Mouse (Mus musculus): ENCODE measurements around the gene Adamts17. TPM values are rescaled to one million over a fixed set of nuclear protein-coding genes. Genes with fewer than 3 reads are reported as not detected.

The Adamts17 gene
- total and polyA plus RNA-seq, 3 experiments: 0.47 to 1.5 (median 0.51) TPM

GRCm38 (mm10) chr7:67072015-67072685, 232.6 kb downstream of the Adamts17 start:
- Histone ChIP-seq H3K4me3 (no peak overlapping the region), H3K4me1 (ENCODE audit: control insufficient read depth, insufficient read depth, low read length) (no peaks in the 10 kb centered on the region), H3K9ac (ENCODE audit: low read depth, low read length) (no peak overlapping the region), H3K27ac (no peak overlapping the region), H3K27me3 (ENCODE audit: control insufficient read depth, insufficient read depth, low read length) (no peaks in the 10 kb centered on the region), H3K36me3 (ENCODE audit: control insufficient read depth, insufficient read depth, low read length) (no peaks in the 10 kb centered on the region), H3K79me2 (replicated peaks; ENCODE audit: control insufficient read depth, insufficient read depth, low read length) (no peaks in the 10 kb centered on the region)
- WGBS: 79% methylated on average over 10 of the region's 10 CpGs
- TF ChIP-seq POLR2A (IDR thresholded peaks at IDR 0.05; ENCODE audit: insufficient read depth, low read depth, low read length) (no peak), CTCF (IDR thresholded peaks at IDR 0.05) (no peak), EP300 (IDR thresholded peaks at IDR 0.05; ENCODE audit: insufficient read depth, low read depth, low read length) (no peak)
- intact Hi-C loops (cut with DNase I): no loop called here
- DNase-seq: no peak

- Histone ChIP-seq H3K4me3 (no peak overlapping the region), H3K79me2 (replicated peaks; ENCODE audit: control insufficient read depth, insufficient read depth, low read length) (no peaks in the 10 kb centered on the region), H3K4me1 (ENCODE audit: control insufficient read depth, insufficient read depth, low read length) (no peaks in the 10 kb centered on the region), H3K27me3 (ENCODE audit: control insufficient read depth, insufficient read depth, low read length) (no peaks in the 10 kb centered on the region), H3K36me3 (ENCODE audit: control insufficient read depth, insufficient read depth, low read length) (no peaks in the 10 kb centered on the region), H3K9ac (ENCODE audit: low read depth, low read length) (no peak overlapping the region), H3K27ac (no peak overlapping the region)
- TF ChIP-seq POLR2A (IDR thresholded peaks at IDR 0.05; ENCODE audit: insufficient read depth, low read depth, low read length) (no peak), EP300 (IDR thresholded peaks at IDR 0.05; ENCODE audit: insufficient read depth, low read depth, low read length) (no peak), CTCF (IDR thresholded peaks at IDR 0.05) (no peak)
- no peak for DNase-seq
- intact Hi-C loops (cut with DNase I): no loop called here
- WGBS: 94% methylated on average over 10 of the region's 10 CpGs
Measured at GRCm38 (mm10) chr7:67082751-67083150, 243.2 kb downstream of the Adamts17 start.

GRCm38 (mm10) chr7:67087759-67088158, 248.2 kb downstream of the Adamts17 start:
- no peak overlapping the region for H3K9ac ChIP-seq (ENCODE audit: low read depth, low read length)
- no peaks in the 10 kb centered on the region for H3K4me1 ChIP-seq (ENCODE audit: control insufficient read depth, insufficient read depth, low read length)
- H3K27ac ChIP-seq: no peak overlapping the region
- TF ChIP-seq EP300 (IDR thresholded peaks at IDR 0.05; ENCODE audit: insufficient read depth, low read depth, low read length): no peak
- H3K4me3 ChIP-seq: no peak overlapping the region
- no peaks in the 10 kb centered on the region for H3K27me3 ChIP-seq (ENCODE audit: control insufficient read depth, insufficient read depth, low read length)
- no peaks in the 10 kb centered on the region for H3K79me2 ChIP-seq (replicated peaks; ENCODE audit: control insufficient read depth, insufficient read depth, low read length)
- no peaks in the 10 kb centered on the region for H3K36me3 ChIP-seq (ENCODE audit: control insufficient read depth, insufficient read depth, low read length)
- WGBS: 84% methylated on average over 6 of the region's 6 CpGs
- DNase-seq: no peak
- intact Hi-C loops (cut with DNase I): no loop called here

GRCm38 (mm10) chr7:67097096-67097495, 257.6 kb downstream of the Adamts17 start:
- DNase-seq: no peak
- no peak overlapping the region for H3K27ac ChIP-seq
- 78% methylated on average over 2 of the region's 2 CpGs for WGBS
- intact Hi-C loops (cut with DNase I): no loop called here
- no peaks in the 10 kb centered on the region for H3K36me3 ChIP-seq (ENCODE audit: control insufficient read depth, insufficient read depth, low read length)
- TF ChIP-seq POLR2A (IDR thresholded peaks at IDR 0.05; ENCODE audit: insufficient read depth, low read depth, low read length) (no peak), CTCF (IDR thresholded peaks at IDR 0.05) (no peak), EP300 (IDR thresholded peaks at IDR 0.05; ENCODE audit: insufficient read depth, low read depth, low read length) (no peak)
- no peak overlapping the region for H3K4me3 ChIP-seq
- no peaks in the 10 kb centered on the region for H3K4me1 ChIP-seq (ENCODE audit: control insufficient read depth, insufficient read depth, low read length)
- no peaks in the 10 kb centered on the region for H3K79me2 ChIP-seq (replicated peaks; ENCODE audit: control insufficient read depth, insufficient read depth, low read length)
- no peak overlapping the region for H3K9ac ChIP-seq (ENCODE audit: low read depth, low read length)
- no peaks in the 10 kb centered on the region for H3K27me3 ChIP-seq (ENCODE audit: control insufficient read depth, insufficient read depth, low read length)

GRCm38 (mm10) chr7:67101418-67101973, 262.0 kb downstream of the Adamts17 start:
- Histone ChIP-seq H3K36me3 (ENCODE audit: control insufficient read depth, insufficient read depth, low read length) (no peaks in the 10 kb centered on the region), H3K27me3 (ENCODE audit: control insufficient read depth, insufficient read depth, low read length) (no peaks in the 10 kb centered on the region), H3K4me1 (ENCODE audit: control insufficient read depth, insufficient read depth, low read length) (no peaks in the 10 kb centered on the region), H3K9ac (ENCODE audit: low read depth, low read length) (no peak overlapping the region), H3K27ac (no peak overlapping the region), H3K79me2 (replicated peaks; ENCODE audit: control insufficient read depth, insufficient read depth, low read length) (no peaks in the 10 kb centered on the region), H3K4me3 (no peak overlapping the region)
- 89% methylated on average over 3 of the region's 3 CpGs for WGBS
- DNase-seq: no peak
- TF ChIP-seq POLR2A (IDR thresholded peaks at IDR 0.05; ENCODE audit: insufficient read depth, low read depth, low read length) (no peak), EP300 (IDR thresholded peaks at IDR 0.05; ENCODE audit: insufficient read depth, low read depth, low read length) (no peak), CTCF (IDR thresholded peaks at IDR 0.05) (no peak)
- intact Hi-C loops (cut with DNase I): no loop called here

- DNase-seq: no peak
- H3K9ac ChIP-seq (ENCODE audit: low read depth, low read length): no peak overlapping the region
- intact Hi-C loops (cut with DNase I): no loop called here
- H3K36me3 ChIP-seq (ENCODE audit: control insufficient read depth, insufficient read depth, low read length): no peaks in the 10 kb centered on the region
- 89% methylated on average over 12 of the region's 12 CpGs for WGBS
- no peaks in the 10 kb centered on the region for H3K27me3 ChIP-seq (ENCODE audit: control insufficient read depth, insufficient read depth, low read length)
- H3K4me3 ChIP-seq: no peak overlapping the region
- TF ChIP-seq EP300 (IDR thresholded peaks at IDR 0.05; ENCODE audit: insufficient read depth, low read depth, low read length) (no peak), CTCF (IDR thresholded peaks at IDR 0.05) (no peak), POLR2A (IDR thresholded peaks at IDR 0.05; ENCODE audit: insufficient read depth, low read depth, low read length) (no peak)
- H3K79me2 ChIP-seq (replicated peaks; ENCODE audit: control insufficient read depth, insufficient read depth, low read length): no peaks in the 10 kb centered on the region
- no peaks in the 10 kb centered on the region for H3K4me1 ChIP-seq (ENCODE audit: control insufficient read depth, insufficient read depth, low read length)
- no peak overlapping the region for H3K27ac ChIP-seq
Measured at GRCm38 (mm10) chr7:67110551-67111159, 271.1 kb downstream of the Adamts17 start.
